Mouse (Mus musculus) liver, adult 2 months (tissue): ENCODE measurements around the gene Ivns1abp. TPM values are rescaled to one million over a fixed set of nuclear protein-coding genes. Genes with fewer than 3 reads are reported as not detected.

ENCODE experiments used
- DNase-seq: peaks from one replicate; pipeline ENCODE4 v3.0.0-alpha.2; 2011; ENCODE audit warnings: low read depth, low spot score; ENCODE audit errors: extremely low read depth
- H3K27ac ChIP-seq: fragments of 200-500 bp; replicated peaks from 2 replicates; pipeline ENCODE4 v1.5.1; 2012; ENCODE audit warnings: low read depth, mild to moderate bottlenecking, control low read depth, inconsistent platforms, low read length; ENCODE audit not compliant: insufficient read depth
- H3K27me3 ChIP-seq: fragments of 200-500 bp; 2 replicates; pipeline ENCODE4 v1.6.1; 2012; ENCODE audit warnings: mild to moderate bottlenecking, moderate library complexity, low read length, inconsistent platforms; ENCODE audit not compliant: control insufficient read depth, insufficient read depth
- H3K36me3 ChIP-seq: fragments of 200-500 bp; 2 replicates; pipeline ENCODE4 v1.6.1; 2012; ENCODE audit warnings: low read length, inconsistent platforms; ENCODE audit not compliant: control insufficient read depth, insufficient read depth
- H3K4me1 ChIP-seq: fragments of 200-500 bp; 2 replicates; pipeline ENCODE4 v1.6.1; 2011; ENCODE audit warnings: low read length; ENCODE audit not compliant: control insufficient read depth, insufficient read depth
- H3K4me3 ChIP-seq: fragments of 200-500 bp; 2 replicates; pipeline ENCODE4 v1.5.1; 2011; ENCODE audit warnings: low read depth, mild to moderate bottlenecking, control low read depth, low read length, moderate library complexity; ENCODE audit not compliant: insufficient read depth
- H3K79me2 ChIP-seq: fragments of 200-500 bp; 2 replicates; pipeline ENCODE4 v1.6.1; 2012; ENCODE audit warnings: inconsistent platforms, mild to moderate bottlenecking, low read length, moderate library complexity; ENCODE audit not compliant: control insufficient read depth, insufficient read depth
- H3K9ac ChIP-seq: fragments of 200-500 bp; 2 replicates; pipeline ENCODE4 v1.6.1; 2012; ENCODE audit warnings: low read depth, mild to moderate bottlenecking, control low read depth, inconsistent platforms, low read length
- CTCF ChIP-seq: fragments of 200-500 bp; IDR thresholded peaks from 2 replicates; pipeline ENCODE4 v1.5.1; 2011; ENCODE audit warnings: low read depth, low read length, control low read depth
- POLR2A ChIP-seq: fragments of 200-500 bp; IDR thresholded peaks from 2 replicates; pipeline ENCODE4 v1.6.1; 2011; ENCODE audit warnings: low read length, control low read depth; ENCODE audit not compliant: insufficient read depth; ENCODE audit errors: extremely low read depth
- WGBS: fragments of 180-500 bp; shearing (Covaris S2); methylation state at CpG from one replicate; pipeline ENCODE4 v1.1.7; 2018; 5-methylcytosine and 5-hydroxymethylcytosine counted together
- polyA plus RNA-seq: library from polyadenylated mRNA; depleted of rRNA; stranded (reverse); fragments of >200 nt; gene quantifications from 2 replicates; pipeline ENCODE4 v1.2.3, GENCODE M21; 2012; rRNA removed
- total RNA-seq: library from RNA; depleted of rRNA; stranded (reverse); fragments of >200 nt; gene quantifications from 2 replicates; pipeline ENCODE4 v1.2.3, GENCODE M21; 2014; rRNA removed

The Ivns1abp gene
- total and polyA plus RNA-seq, 2 experiments, result 16.7 to 111 TPM

DNA sequence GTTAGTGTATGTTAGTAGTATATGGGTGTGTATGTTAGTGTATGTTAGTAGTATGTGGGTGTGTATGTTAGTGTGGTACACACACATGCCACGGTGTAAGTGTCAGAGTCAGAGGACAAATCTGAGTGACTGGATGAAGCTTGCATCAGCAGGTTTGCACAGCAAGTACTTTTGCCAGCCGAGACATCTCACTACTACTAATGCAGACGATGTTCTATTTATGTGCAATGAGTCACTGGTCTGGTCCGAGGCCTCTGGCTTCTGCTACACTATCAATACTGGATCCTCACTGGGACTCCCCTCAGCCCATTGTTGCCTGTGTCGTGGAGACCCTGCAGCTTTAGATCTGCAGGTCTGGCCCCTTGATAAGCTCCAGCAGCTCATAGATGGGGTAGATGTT lies 27.3 kb downstream of the Ivns1abp start:
- no peaks in the 10 kb centered on the region for H3K79me2 ChIP-seq
- 87% methylated on average over 5 of the region's 5 CpGs for WGBS
- peaks cover 24% of the 10 kb centered on the region for H3K36me3 ChIP-seq
- no peak overlapping the region for H3K4me3 ChIP-seq
- H3K4me1 ChIP-seq, result no peaks in the 10 kb centered on the region
- TF ChIP-seq POLR2A (no peak), CTCF (no peak)
- DNase-seq, result no peak
- H3K27ac ChIP-seq, result no peak overlapping the region
- no peaks in the 10 kb centered on the region for H3K27me3 ChIP-seq
- no peak overlapping the region for H3K9ac ChIP-seq

GRCm38 (mm10) chr1:151372823-151373222 lies 28.5 kb downstream of the Ivns1abp start:
- peaks cover 25% of the 10 kb centered on the region for H3K36me3 ChIP-seq
- no peak overlapping the region for H3K9ac ChIP-seq
- H3K27me3 ChIP-seq, result no peaks in the 10 kb centered on the region
- TF ChIP-seq POLR2A (no peak), CTCF (no peak)
- 96% methylated on average over 1 of the region's 1 CpGs for WGBS
- H3K4me3 ChIP-seq, result no peak overlapping the region
- no peak overlapping the region for H3K27ac ChIP-seq
- no peaks in the 10 kb centered on the region for H3K79me2 ChIP-seq
- DNase-seq, result no peak
- H3K4me1 ChIP-seq, result no peaks in the 10 kb centered on the region

- DNase-seq, result no peak
- WGBS, result over 99% methylated on average over 3 of the region's 3 CpGs
- no peaks in the 10 kb centered on the region for H3K79me2 ChIP-seq
These were observed 33.1 kb downstream of the Ivns1abp start for GRCm38 (mm10) chr1:151377353-151377752.

GRCm38 (mm10) chr1:151390029-151390428 lies 45.8 kb downstream of the Ivns1abp start:
- no peak overlapping the region for H3K4me3 ChIP-seq
- DNase-seq, result no peak
- WGBS, result 100% methylated on average over 1 of the region's 1 CpGs
- peaks cover 23% of the 10 kb centered on the region for H3K36me3 ChIP-seq
- H3K27ac ChIP-seq, result no peak overlapping the region
- no peaks in the 10 kb centered on the region for H3K79me2 ChIP-seq
- no peaks in the 10 kb centered on the region for H3K27me3 ChIP-seq
- no peak overlapping the region for H3K9ac ChIP-seq
- TF ChIP-seq CTCF (peak; percentile 47), POLR2A (no peak)
- H3K4me1 ChIP-seq, result no peaks in the 10 kb centered on the region

More at GRCm38 (mm10) chr1:151377353-151377752, 33.1 kb downstream of the Ivns1abp start:
- TF ChIP-seq POLR2A, result no peak
- TF ChIP-seq CTCF, result no peak
- Histone ChIP-seq H3K27ac (no peak overlapping the region), H3K27me3 (no peaks in the 10 kb centered on the region), H3K4me3 (no peak overlapping the region), H3K4me1 (no peaks in the 10 kb centered on the region), H3K9ac (no peak overlapping the region), H3K36me3 (peaks cover 22% of the 10 kb centered on the region)

GRCm38 (mm10) chr1:151409827-151410226 lies 65.5 kb downstream of the Ivns1abp start:
- no peaks in the 10 kb centered on the region for H3K27me3 ChIP-seq
- no peaks in the 10 kb centered on the region for H3K79me2 ChIP-seq
- 98% methylated on average over 3 of the region's 3 CpGs for whole genome bisulfite sequencing
- no peak overlapping the region for H3K9ac ChIP-seq
- H3K36me3 ChIP-seq, result peaks cover 33% of the 10 kb centered on the region
- no peak for DNase-seq
- no peak overlapping the region for H3K4me3 ChIP-seq
- no peak for TF ChIP-seq CTCF
- TF ChIP-seq POLR2A, result no peak
- no peak overlapping the region for H3K27ac ChIP-seq
- H3K4me1 ChIP-seq, result no peaks in the 10 kb centered on the region

Other genes starting within 250 kb of the Ivns1abp start
- gene Gm47985, start 161.9 kb upstream of the Ivns1abp start, total RNA-seq, result not detected in 2 replicates
- gene Gm47985, start 161.9 kb upstream of the Ivns1abp start, polyA plus RNA-seq, result not detected in 2 replicates
- not detected in 2 replicates for gene Gm8947, start 152.1 kb upstream of the Ivns1abp start, total RNA-seq
- not detected in 2 replicates for gene Gm8947, start 152.1 kb upstream of the Ivns1abp start, polyA plus RNA-seq
- gene Gm47995, start 146.0 kb upstream of the Ivns1abp start, total RNA-seq, result not detected in 2 replicates
- not detected in 2 replicates for gene Gm47995, start 146.0 kb upstream of the Ivns1abp start, polyA plus RNA-seq
- gene 3110040M04Rik, start 140.4 kb upstream of the Ivns1abp start, total RNA-seq, result not detected in 2 replicates
- not detected in 2 replicates for gene 3110040M04Rik, start 140.4 kb upstream of the Ivns1abp start, polyA plus RNA-seq
- not detected in 2 replicates for gene Gm47996, start 134.3 kb upstream of the Ivns1abp start, total RNA-seq
- gene Gm47996, start 134.3 kb upstream of the Ivns1abp start, polyA plus RNA-seq, result not detected in 2 replicates
- 20.2 and 27.0 TPM in 2 replicates for gene Swt1, start 84.0 kb downstream of the Ivns1abp start, total RNA-seq
- 2.5 and 6.8 TPM in 2 replicates for gene Swt1, start 84.0 kb downstream of the Ivns1abp start, polyA plus RNA-seq
- 15.9 TPM in 2 replicates for gene Trmt1l, start 84.1 kb downstream of the Ivns1abp start, total RNA-seq
- gene Trmt1l, start 84.1 kb downstream of the Ivns1abp start, polyA plus RNA-seq, result 8.3 and 9.6 TPM in 2 replicates
- gene Rnf2, start 156.5 kb downstream of the Ivns1abp start, total RNA-seq, result 19.7 and 21.8 TPM in 2 replicates
- 6.7 and 7.5 TPM in 2 replicates for gene Rnf2, start 156.5 kb downstream of the Ivns1abp start, polyA plus RNA-seq
- 3.1 and 4.0 TPM in 2 replicates for gene Fam129a, start 226.7 kb downstream of the Ivns1abp start, total RNA-seq
- gene Fam129a, start 226.7 kb downstream of the Ivns1abp start, polyA plus RNA-seq, result 0.37 and 0.61 TPM in 2 replicates